Mouse (Mus musculus) right cerebral cortex, postnatal 10 days (tissue): ENCODE data around the gene Capn11.

Source experiments
- DNase-seq, 2 experiments: peaks; one replicate each; pipeline ENCODE4 v3.0.0; 2021; ENCODE audit warnings: low spot score in 2 of 2

Gene Capn11

DNA sequence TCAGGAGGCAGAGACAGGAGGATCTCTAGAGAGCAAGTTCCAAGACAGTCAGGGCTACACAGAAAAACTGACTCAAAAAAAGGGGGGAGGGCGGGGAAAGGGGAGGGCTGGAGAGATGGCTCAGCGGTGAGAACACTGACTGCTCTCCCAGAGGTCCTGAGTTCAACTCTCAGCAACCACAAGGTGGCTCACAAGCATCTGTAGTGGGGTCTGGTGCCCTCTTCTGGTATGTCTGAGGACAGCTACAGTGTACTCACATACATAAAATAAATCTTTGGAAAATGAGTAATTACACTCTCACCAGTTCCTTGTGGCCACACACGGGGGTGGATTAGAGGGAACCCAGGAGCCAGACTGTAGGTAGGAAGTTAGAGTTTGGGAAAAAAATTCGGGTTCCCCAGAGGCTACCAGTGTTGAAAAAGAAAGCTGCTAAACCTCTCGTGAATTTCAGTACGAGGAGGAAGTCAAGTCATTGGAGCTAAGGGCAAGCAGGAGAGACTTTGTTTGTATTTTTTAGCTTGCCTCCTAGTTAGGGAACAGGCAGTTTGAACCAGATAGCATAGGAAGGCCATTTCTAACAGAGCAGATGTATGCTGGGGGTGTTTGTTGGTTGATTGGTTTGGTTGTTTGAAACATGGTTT lies 76.3 kb downstream of the Capn11 start:
- DNase-seq: no peak

DNA sequence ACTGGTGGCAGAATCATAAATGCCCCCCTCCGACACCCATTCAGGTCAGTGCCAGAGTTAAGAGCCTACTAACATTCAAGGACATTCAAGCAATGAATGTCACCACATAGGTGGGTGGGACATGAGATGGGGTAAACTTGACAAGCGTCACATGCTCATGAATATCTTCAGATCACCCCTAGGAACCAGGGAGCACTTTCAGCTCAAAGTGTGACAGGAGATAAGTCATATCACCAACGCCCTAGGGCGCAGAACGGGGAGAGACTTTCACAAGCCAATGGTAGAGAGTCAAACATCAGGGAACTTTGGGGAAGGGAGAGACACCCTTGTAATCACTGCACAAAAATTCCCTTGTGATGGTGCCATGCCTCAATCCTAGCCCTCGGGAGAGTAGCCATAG lies 76.9 kb downstream of the Capn11 start:
- DNase-seq: no peak

DNA sequence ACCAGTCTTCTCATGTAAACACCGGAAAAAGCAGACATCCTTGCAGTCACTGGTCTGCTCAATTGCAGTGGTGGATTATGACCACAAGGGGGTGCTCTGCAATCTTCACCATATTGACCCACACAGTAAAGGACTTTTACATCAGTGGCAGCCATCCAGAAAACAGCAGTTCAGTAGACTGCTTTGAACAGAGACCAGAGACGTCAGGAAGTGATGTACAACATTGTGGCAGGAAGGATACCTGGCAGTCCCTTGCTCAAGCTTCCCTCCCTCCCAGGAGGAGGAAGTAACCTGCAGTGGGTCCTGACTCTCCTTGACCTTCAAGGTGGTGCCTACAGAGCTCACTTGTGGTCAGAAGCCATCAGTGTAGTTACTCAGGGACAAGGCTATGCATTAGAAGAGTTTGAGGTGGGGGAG lies 77.5 kb downstream of the Capn11 start:
- peak; percentile 76 to 79 for DNase-seq

DNA sequence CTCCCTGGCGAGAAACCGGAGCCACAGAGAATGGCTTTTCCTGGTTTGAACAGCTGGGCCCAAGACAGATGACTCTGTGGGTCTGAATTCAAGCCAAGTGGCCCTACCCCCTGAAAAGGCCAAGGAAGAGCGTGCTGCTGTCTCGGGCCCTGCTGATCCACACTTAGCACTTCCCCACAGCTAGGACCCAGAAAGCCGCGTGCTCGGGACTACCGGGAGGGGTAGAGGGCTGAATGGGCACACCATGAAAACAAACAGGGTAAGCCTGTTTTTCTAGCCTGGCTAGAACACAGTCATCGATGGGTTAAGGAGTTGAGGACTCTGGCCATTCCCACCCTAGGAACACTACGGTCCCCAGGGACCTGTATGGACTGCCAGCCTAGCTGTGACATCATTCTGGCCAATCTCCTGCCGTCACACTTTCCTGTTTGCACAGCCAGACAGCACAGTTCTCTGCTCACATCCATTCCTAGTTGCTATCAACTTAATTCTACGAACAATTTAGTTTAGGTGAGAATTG lies 78.1 kb downstream of the Capn11 start:
- peak in 1 of 2 experiments; percentile 36 for DNase-seq
